Mouse (Mus musculus) neural tube, embryonic 14.5 days (tissue): ENCODE data around the gene March10. TPM values are rescaled to one million over a fixed set of nuclear protein-coding genes. Genes with fewer than 3 reads are reported as not detected.

Source experiments
- ATAC-seq: fragments of 200-750 bp; cut with Nextera tagmentation; 2 replicates; pipeline ENCODE4 v1.8.0; 2017; ENCODE audit warnings: low read depth, mild to moderate bottlenecking, moderate TSS enrichment, moderate library complexity
- H3K27ac ChIP-seq: fragments of 300-500 bp; sonication (generic); 2 replicates; pipeline ENCODE4 v1.5.1; 2014; ENCODE audit warnings: low read depth, mild to moderate bottlenecking, control low read depth, low read length, moderate library complexity, mixed read lengths
- H3K27me3 ChIP-seq: fragments of 300-500 bp; sonication (generic); 2 replicates; pipeline ENCODE4 v1.6.1; 2014; ENCODE audit warnings: low read length; ENCODE audit not compliant: control insufficient read depth, insufficient read depth
- H3K36me3 ChIP-seq: fragments of 300-500 bp; sonication (generic); 2 replicates; pipeline ENCODE4 v1.6.1; 2014; ENCODE audit warnings: low read length, mixed read lengths; ENCODE audit not compliant: control insufficient read depth, insufficient read depth
- H3K4me1 ChIP-seq: fragments of 300-500 bp; sonication (generic); 2 replicates; pipeline ENCODE4 v1.6.1; 2014; ENCODE audit warnings: low read length; ENCODE audit not compliant: control insufficient read depth, insufficient read depth
- H3K4me2 ChIP-seq: fragments of 300-500 bp; sonication (generic); 2 replicates; pipeline ENCODE4 v1.6.1; 2014; ENCODE audit warnings: mild to moderate bottlenecking, low read depth, low read length, control low read depth
- H3K4me3 ChIP-seq: fragments of 300-500 bp; sonication (generic); 2 replicates; pipeline ENCODE4 v1.5.1; 2014; ENCODE audit warnings: low read depth, low read length, control low read depth, mixed read lengths
- H3K9ac ChIP-seq: fragments of 300-500 bp; sonication (generic); replicated peaks from 2 replicates; pipeline ENCODE4 v1.6.1; 2014; ENCODE audit warnings: low read depth, mild to moderate bottlenecking, control low read depth, low read length, mixed read lengths
- H3K9me3 ChIP-seq: fragments of 300-500 bp; sonication (generic); 2 replicates; pipeline ENCODE4 v1.6.1; 2016; ENCODE audit warnings: low read length; ENCODE audit not compliant: control insufficient read depth
- WGBS: fragments of 180-500 bp; shearing (Covaris S2); extraction: QIAGEN DNeasy Blood & Tissue Kit; methylation state at CpG from one replicate; pipeline ENCODE4 v1.1.7; 2014; 5-methylcytosine and 5-hydroxymethylcytosine counted together
- polyA plus RNA-seq: library from polyadenylated mRNA; unstranded; fragments of >200 nt; fragmentation: Nextera tagmentation; extraction: Ambion mirVana; gene quantifications from 2 replicates; pipeline ENCODE4 v1.2.1, GENCODE M21; 2014

Gene March10
- polyA plus RNA-seq, 1 experiment from 2014 or later = 0.29 TPM

DNA sequence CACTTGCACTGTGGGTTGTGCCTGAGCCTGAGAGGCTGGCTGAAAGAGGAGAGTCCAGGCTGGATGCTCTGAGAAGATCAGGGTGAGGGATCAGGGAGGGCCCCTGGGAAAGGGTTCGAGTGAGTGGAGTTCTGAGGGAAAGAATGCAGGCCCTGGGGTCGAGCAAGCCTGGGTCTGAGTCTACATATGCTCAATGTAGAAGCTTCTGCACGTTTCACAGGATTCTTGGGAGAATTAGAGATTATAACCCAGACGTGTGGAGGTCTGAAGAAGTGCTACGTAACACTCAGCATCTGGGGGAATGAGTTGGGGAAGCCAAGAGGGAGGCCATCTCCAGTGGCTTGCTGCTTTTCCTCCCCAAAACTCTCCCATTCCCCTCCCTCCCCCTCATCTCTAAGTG, 34.4 kb upstream of the March10 start:
- no peak overlapping the region for H3K9ac ChIP-seq
- H3K4me1 ChIP-seq = no peaks in the 10 kb centered on the region
- H3K4me2 ChIP-seq = no peak overlapping the region
- no peak overlapping the region for H3K27ac ChIP-seq
- WGBS = 80% methylated on average over 5 of the region's 5 CpGs
- H3K36me3 ChIP-seq = no peaks in the 10 kb centered on the region
- no peaks in the 10 kb centered on the region for H3K27me3 ChIP-seq
- H3K9me3 ChIP-seq = no peaks in the 10 kb centered on the region
- no peak for ATAC-seq
- no peak overlapping the region for H3K4me3 ChIP-seq

DNA sequence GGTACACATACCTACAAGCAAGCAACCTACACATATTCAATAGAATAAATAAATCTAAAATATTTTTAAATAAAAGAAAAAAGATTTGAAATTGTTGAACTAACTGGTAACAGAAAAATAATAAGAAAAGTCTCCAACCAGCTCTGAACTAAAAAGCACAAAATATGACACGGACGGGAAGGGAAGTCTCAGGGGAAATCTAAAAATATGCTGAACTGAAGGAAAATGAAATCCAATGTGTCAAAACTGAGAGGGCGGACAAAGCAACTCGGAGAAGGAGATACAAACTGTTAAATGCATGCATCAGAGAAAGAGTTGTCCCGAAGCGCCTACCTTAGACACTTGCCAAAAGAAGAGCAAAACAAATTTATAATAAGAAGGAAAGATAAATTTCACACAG, 28.9 kb upstream of the March10 start:
- 85% methylated on average over 6 of the region's 6 CpGs for WGBS
- no peaks in the 10 kb centered on the region for H3K27me3 ChIP-seq
- no peak overlapping the region for H3K27ac ChIP-seq
- ATAC-seq = no peak
- no peak overlapping the region for H3K4me3 ChIP-seq
- no peaks in the 10 kb centered on the region for H3K4me1 ChIP-seq
- H3K4me2 ChIP-seq = no peak overlapping the region
- no peaks in the 10 kb centered on the region for H3K36me3 ChIP-seq
- H3K9me3 ChIP-seq = no peaks in the 10 kb centered on the region
- H3K9ac ChIP-seq = no peak overlapping the region

DNA sequence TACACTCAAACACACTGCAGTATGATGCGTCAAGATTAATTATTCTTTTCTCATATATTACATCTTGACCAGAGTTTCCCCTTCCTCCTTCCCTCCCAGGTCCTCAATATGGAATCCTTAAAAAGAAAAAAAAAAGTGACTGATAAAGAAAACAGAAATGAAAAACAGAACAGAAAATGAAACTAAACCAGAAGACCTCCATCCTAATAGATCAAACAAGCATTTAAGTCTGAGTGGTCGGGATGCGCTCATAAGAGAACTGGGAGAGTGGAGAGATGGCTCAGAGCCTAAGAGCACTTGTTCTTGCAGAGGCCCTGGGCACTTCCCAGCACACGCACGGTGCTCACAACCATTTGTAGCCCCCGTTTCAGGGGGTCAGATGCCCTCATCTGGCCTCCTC, 28.5 kb upstream of the March10 start:
- Histone ChIP-seq H3K4me3 (no peak overlapping the region), H3K27ac (no peak overlapping the region), H3K4me2 (no peak overlapping the region), H3K36me3 (no peaks in the 10 kb centered on the region), H3K4me1 (no peaks in the 10 kb centered on the region), H3K9ac (no peak overlapping the region), H3K27me3 (no peaks in the 10 kb centered on the region), H3K9me3 (no peaks in the 10 kb centered on the region)
- 84% methylated on average over 6 of the region's 6 CpGs for WGBS
- ATAC-seq = no peak

DNA sequence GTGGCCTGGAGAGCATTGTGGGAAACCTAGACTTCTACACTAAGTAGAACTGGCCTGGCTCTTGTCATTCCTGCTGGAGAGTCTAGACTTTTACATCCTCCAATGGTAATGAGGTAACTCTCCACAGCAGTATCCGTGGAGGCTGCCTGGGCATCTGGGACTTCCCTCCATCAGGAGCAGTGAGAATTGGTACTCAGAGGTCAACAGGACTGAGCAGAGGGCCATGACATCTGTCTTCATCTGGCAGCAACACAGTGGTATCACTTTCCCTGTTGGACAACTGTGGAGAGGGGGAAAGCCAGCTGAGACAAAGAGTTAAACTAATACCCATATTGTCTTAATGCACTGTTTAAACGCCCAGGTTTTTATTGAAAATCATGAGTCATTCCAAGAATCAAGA, 26.2 kb upstream of the March10 start:
- Histone ChIP-seq H3K27ac (no peak overlapping the region), H3K27me3 (no peaks in the 10 kb centered on the region), H3K36me3 (no peaks in the 10 kb centered on the region), H3K4me2 (no peak overlapping the region), H3K4me3 (no peak overlapping the region), H3K9ac (no peak overlapping the region), H3K9me3 (no peaks in the 10 kb centered on the region), H3K4me1 (no peaks in the 10 kb centered on the region)
- no peak for ATAC-seq
- 76% methylated on average over 2 of the region's 2 CpGs for WGBS

DNA sequence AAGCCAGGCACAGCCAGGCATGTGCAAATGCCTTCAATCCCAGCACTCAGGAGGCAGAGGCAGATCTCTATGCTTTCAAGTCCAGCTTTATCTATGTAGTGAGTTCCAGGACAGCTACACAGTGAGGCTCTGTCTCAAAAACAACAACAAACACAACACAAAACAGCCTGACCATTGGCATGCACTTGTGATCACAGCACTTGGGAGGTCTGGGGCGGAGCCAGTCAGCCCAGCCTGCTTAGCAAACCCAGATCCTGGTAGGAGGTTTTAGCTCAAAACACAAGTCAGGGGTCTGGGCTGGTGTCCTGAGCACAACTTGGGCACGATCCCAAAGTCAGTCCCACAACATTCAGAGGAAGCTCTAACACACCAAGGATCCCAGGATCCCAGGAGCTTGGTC, 18.2 kb upstream of the March10 start:
- Histone ChIP-seq H3K9me3 (no peaks in the 10 kb centered on the region), H3K4me3 (no peak overlapping the region), H3K4me2 (no peak overlapping the region), H3K4me1 (no peaks in the 10 kb centered on the region), H3K27me3 (no peaks in the 10 kb centered on the region), H3K9ac (no peak overlapping the region), H3K27ac (no peak overlapping the region), H3K36me3 (no peaks in the 10 kb centered on the region)
- ATAC-seq = no peak
- WGBS = 67% methylated on average over 2 of the region's 2 CpGs

DNA sequence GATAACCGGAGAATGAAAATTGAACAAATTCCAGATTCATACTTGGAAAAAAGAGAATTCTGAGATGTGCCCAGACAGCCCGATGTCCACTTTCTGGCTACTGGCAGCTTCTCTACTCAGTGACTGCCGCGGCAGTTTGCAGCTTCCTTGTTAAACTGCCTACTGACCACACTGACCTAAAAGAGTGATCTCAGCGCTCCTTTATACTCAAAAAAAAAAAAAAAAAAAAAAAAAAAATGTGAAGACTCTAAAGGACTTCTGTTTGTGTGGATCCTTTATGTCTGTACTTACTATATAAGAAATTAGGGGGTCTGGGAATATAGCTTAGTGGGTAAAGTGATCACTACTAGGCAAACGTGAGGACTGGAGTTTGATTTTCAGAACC, 17.8 kb upstream of the March10 start:
- Histone ChIP-seq H3K27me3 (no peaks in the 10 kb centered on the region), H3K36me3 (no peaks in the 10 kb centered on the region), H3K9ac (no peak overlapping the region), H3K4me3 (no peak overlapping the region), H3K4me1 (no peaks in the 10 kb centered on the region), H3K4me2 (no peak overlapping the region), H3K27ac (no peak overlapping the region), H3K9me3 (no peaks in the 10 kb centered on the region)
- no peak for ATAC-seq
- 72% methylated on average over 6 of the region's 6 CpGs for WGBS

DNA sequence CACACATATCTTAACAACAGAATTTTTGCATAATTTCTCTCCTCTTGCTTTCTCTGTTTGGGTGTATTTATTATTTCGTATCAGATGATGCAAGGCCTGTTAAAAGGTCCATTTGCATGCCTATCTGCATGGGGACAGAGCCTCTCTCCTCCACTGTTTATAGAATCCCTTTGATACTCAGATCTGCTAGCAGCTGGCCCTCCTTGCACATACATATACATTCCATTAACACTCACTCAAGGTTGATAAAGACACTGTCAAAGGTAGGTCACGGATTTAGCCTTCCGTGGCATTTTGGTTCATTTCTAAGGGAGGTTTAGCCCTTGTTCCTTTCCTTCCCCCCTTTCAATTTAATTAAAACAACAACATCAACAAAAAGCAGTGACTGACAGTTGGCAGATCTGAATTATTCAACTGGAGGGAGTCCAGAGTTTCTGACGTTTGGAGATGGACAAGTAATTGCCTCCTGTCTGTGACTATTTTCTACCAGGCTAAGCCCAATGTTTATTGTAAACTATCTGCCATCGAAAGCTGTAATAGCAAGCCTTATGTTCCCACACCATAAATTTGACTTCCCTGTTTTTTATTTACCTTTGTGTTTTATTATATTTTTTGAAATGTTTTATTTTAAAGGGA, 17.3 kb upstream of the March10 start:
- Histone ChIP-seq H3K27me3 (no peaks in the 10 kb centered on the region), H3K27ac (no peak overlapping the region)
- ATAC-seq = no peak

DNA sequence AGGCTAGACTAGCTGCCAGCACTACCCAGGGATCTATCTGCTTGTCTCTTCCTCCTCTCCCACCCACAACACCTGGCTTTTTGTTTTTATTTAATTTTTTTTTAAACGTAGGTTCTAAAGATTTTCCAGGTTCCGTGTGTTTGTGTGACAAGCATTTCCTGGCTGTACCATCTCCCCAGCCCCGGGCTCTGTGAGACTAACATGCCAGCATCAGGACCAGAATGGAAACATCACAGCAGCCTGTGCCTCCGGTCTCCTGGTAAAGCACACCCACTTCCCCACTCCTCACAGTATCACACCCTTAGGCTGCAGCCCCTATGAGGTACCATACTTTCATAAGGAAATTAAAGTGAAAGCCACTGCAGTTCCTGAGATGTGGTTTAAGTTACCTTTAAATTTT, 16.1 kb upstream of the March10 start:
- H3K4me2 ChIP-seq = no peak overlapping the region
- no peak overlapping the region for H3K9ac ChIP-seq
- no peaks in the 10 kb centered on the region for H3K4me1 ChIP-seq
- no peaks in the 10 kb centered on the region for H3K9me3 ChIP-seq
- WGBS = 82% methylated on average over 4 of the region's 4 CpGs
- no peak for ATAC-seq
- no peak overlapping the region for H3K27ac ChIP-seq
- no peak overlapping the region for H3K4me3 ChIP-seq
- no peaks in the 10 kb centered on the region for H3K36me3 ChIP-seq
- H3K27me3 ChIP-seq = no peaks in the 10 kb centered on the region

More for the DNA sequence above, 17.3 kb upstream of the March10 start:
- Histone ChIP-seq H3K4me3 (no peak overlapping the region), H3K9ac (no peak overlapping the region), H3K9me3 (no peaks in the 10 kb centered on the region), H3K4me2 (no peak overlapping the region), H3K36me3 (no peaks in the 10 kb centered on the region), H3K4me1 (no peaks in the 10 kb centered on the region)
- 51% methylated on average over 5 of the region's 5 CpGs for WGBS

DNA sequence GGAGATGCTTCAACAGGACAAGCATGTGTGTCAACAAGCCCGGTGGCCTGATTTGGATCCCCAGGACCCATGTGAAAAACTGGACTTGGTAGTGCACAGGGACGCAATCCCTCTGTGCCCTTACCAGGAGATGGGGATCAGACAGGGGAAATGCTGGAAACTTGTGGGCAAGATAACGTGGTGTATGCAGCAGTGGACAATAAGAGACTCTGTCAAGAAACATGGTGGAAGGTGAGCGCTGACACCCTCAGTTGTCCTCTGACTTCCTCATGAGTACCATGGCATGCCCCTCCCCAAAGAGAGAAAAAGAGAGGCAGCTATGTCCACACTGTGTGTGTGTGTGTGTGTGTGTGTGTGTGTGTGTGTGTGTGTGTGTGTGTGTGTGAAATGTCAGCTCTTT, 14.4 kb upstream of the March10 start:
- Histone ChIP-seq H3K4me1 (no peaks in the 10 kb centered on the region), H3K36me3 (no peaks in the 10 kb centered on the region), H3K4me2 (no peak overlapping the region), H3K9me3 (no peaks in the 10 kb centered on the region), H3K9ac (no peak overlapping the region), H3K4me3 (no peak overlapping the region), H3K27me3 (no peaks in the 10 kb centered on the region), H3K27ac (no peak overlapping the region)
- 90% methylated on average over 4 of the region's 4 CpGs for WGBS
- ATAC-seq = no peak
